Mouse (Mus musculus): ENCODE data around the gene Tmppe. TPM values are rescaled to one million over a fixed set of nuclear protein-coding genes. Genes with fewer than 3 reads are reported as not detected.
A peak's percentile ranks its signal among the peaks of the same experiment; 100 is the strongest.

Gene Tmppe
- total and polyA plus RNA-seq, 2 experiments from 2014 or later: 6.4 to 7.4 TPM

DNA sequence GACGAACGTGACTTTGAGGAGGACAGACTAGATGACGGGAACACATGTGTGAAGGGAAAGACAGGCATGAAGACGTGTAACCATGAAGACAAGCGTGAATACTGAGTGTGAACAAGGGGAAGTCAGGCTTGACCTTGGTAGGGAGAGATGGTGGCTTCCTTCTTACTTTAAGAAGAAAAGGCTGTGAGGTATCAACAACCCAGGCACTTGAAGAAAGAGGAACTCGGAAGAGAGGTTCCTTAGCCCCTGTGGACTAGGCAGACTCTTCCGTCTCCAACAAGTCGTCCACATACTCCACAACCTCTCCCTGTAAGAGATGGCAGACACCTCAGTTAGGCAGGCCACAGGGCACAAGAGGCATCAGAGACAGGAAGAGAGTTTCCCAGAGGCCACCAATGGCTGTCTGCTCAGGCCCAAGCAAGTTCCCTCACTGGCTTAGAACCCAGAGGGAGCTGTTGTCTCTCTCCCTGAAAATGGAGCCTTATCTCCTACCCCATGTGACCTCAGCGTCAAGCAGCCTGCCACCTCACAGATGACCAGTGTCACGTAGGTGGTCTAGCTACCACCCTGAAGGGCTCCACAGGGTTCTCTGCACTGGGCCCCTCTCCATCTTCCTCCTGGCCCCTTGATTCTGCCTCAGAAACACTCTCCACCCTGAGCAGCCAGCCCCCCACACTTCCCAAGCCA, 25.5 kb upstream of the Tmppe start:
- no peaks in the 10 kb centered on the region for H3K4me1 ChIP-seq (ENCODE audit: insufficient read depth, low read length)

DNA sequence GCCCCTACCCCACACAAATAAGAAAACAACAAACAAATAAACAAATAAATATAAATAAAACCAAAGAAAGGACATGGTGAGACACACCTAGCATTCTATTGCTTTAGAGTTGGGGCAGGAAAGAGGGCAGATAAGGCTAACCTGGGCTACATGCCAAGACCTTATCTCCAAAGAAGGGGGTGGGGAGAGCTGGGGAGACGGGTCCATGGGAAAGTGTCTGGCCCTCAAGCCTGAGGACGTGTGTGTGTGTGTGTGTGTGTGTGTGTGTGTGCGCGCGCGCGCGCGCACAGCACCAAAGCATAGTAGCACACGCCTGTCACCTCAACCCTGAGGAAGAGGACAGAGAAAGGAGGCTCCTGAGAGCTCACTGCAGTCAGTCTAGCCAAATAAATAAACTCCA, 23.7 kb upstream of the Tmppe start:
- no peak overlapping the region for H3K4me3 ChIP-seq (ENCODE audit: low read depth, low read length)
- no peak overlapping the region for H3K4me2 ChIP-seq (ENCODE audit: low read depth, low read length, poor library complexity, severe bottlenecking)
- no peaks in the 10 kb centered on the region for H3K4me1 ChIP-seq (ENCODE audit: insufficient read depth, low read length)
- 94% methylated on average over 10 of the region's 10 CpGs for WGBS
- H3K9me3 ChIP-seq (ENCODE audit: low read length): no peaks in the 10 kb centered on the region
- TF ChIP-seq CTCF (IDR thresholded peaks at IDR 0.05): no peak
- H3K27me3 ChIP-seq (ENCODE audit: insufficient read depth, low read length): no peaks in the 10 kb centered on the region
- H3K9ac ChIP-seq (replicated peaks; ENCODE audit: low read length, poor library complexity, severe bottlenecking): no peak overlapping the region
- no peak for ATAC-seq (ENCODE audit: low FRiP score)
- no peak overlapping the region for H3K27ac ChIP-seq (ENCODE audit: low read depth, low read length)
- peaks cover 4% of the 10 kb centered on the region; the same call in 1 of the 2 replicates for H3K36me3 ChIP-seq (ENCODE audit: insufficient read depth, low read length)
- no peak for DNase-seq (ENCODE audit: low spot score)

More for the DNA sequence above, 25.5 kb upstream of the Tmppe start:
- no peak overlapping the region for H3K27ac ChIP-seq (ENCODE audit: low read depth, low read length)
- H3K9ac ChIP-seq (replicated peaks; ENCODE audit: low read length, poor library complexity, severe bottlenecking): no peak overlapping the region
- DNase-seq (ENCODE audit: low spot score) (no peak), ATAC-seq (ENCODE audit: low FRiP score) (no peak)
- no peaks in the 10 kb centered on the region for H3K9me3 ChIP-seq (ENCODE audit: low read length)
- H3K36me3 ChIP-seq (ENCODE audit: insufficient read depth, low read length): peaks cover 4% of the 10 kb centered on the region; the same call in 1 of the 2 replicates
- no peak overlapping the region for H3K4me3 ChIP-seq (ENCODE audit: low read depth, low read length)
- WGBS: 90% methylated on average over 10 of the region's 10 CpGs
- H3K27me3 ChIP-seq (ENCODE audit: insufficient read depth, low read length): no peaks in the 10 kb centered on the region
- no peak overlapping the region for H3K4me2 ChIP-seq (ENCODE audit: low read depth, low read length, poor library complexity, severe bottlenecking)
- TF ChIP-seq CTCF (IDR thresholded peaks at IDR 0.05): no peak

DNA sequence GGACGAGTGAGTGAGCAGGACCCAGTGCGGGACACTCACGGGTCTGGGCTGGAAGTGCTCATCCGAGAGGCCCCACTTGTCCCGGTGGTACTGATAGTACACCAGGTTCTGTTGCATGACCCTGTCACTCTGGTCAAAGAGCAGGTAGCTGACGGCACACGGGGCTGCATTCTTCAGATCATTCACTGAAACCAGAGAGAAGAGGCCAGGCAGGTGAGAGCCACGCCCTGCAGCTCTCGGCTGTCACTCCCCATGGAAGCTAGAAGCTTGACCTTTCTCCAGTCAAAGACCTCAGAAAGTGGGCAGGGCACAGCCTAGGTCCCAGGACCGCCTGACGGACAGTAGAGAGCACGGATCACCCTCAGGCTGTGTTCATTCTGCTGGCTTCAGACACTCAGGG, 21.0 kb upstream of the Tmppe start:
- Histone ChIP-seq H3K27me3 (ENCODE audit: insufficient read depth, low read length) (no peaks in the 10 kb centered on the region), H3K9ac (replicated peaks; ENCODE audit: low read length, poor library complexity, severe bottlenecking) (no peak overlapping the region), H3K27ac (ENCODE audit: low read depth, low read length) (no peak overlapping the region), H3K4me3 (ENCODE audit: low read depth, low read length) (no peak overlapping the region), H3K9me3 (ENCODE audit: low read length) (no peaks in the 10 kb centered on the region), H3K4me1 (ENCODE audit: insufficient read depth, low read length) (no peaks in the 10 kb centered on the region), H3K4me2 (ENCODE audit: low read depth, low read length, poor library complexity, severe bottlenecking) (no peak overlapping the region), H3K36me3 (ENCODE audit: insufficient read depth, low read length) (peaks cover 4% of the 10 kb centered on the region; the same call in 1 of the 2 replicates)
- DNase-seq (ENCODE audit: low spot score) (no peak), ATAC-seq (ENCODE audit: low FRiP score) (no peak)
- TF ChIP-seq CTCF (IDR thresholded peaks at IDR 0.05): no peak
- WGBS: 92% methylated on average over 9 of the region's 12 CpGs

DNA sequence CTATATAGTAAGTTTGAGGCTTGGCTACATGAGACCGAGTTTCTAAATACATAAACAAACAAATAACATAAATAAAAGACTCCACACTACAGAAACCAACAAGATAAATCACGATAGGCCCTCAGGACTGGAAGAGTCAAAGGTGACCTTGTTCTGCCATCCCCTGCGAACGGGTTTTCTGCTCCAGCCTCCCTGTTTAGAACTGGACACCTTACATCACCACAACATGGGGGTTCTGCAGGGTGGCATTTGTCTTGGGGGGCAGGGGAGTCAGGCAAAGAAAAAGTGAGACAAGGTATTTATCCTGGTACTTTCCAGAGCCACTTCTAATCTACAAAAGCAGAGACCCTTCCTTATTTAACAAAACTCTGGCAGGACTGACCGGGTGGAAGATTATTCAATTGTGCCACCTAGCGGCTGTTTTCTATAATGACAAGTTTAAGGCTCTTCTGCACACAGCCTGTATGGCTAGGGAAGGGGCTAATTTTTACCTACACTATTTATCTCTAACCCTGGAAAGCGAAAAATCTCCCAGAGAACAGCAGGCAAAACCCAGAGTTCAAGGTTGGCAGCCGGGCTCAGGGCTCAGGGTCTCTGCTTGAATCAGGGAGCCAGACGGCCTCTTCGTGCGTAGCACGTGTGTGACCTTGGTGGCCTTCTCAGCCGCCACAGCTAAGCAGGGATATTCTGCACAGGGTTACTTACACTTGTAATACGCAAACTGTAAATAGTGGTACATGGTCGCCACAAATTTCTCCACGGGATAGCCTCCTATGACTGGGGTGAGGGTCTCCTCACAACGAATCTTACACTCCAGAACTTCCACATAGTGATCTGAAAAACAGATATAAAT, 19.8 kb upstream of the Tmppe start:
- Histone ChIP-seq H3K4me2 (ENCODE audit: low read depth, low read length, poor library complexity, severe bottlenecking) (no peak overlapping the region), H3K36me3 (ENCODE audit: insufficient read depth, low read length) (peaks cover 4% of the 10 kb centered on the region; the same call in 1 of the 2 replicates), H3K27me3 (ENCODE audit: insufficient read depth, low read length) (no peaks in the 10 kb centered on the region), H3K9ac (replicated peaks; ENCODE audit: low read length, poor library complexity, severe bottlenecking) (no peak overlapping the region), H3K27ac (ENCODE audit: low read depth, low read length) (no peak overlapping the region), H3K9me3 (ENCODE audit: low read length) (no peaks in the 10 kb centered on the region), H3K4me1 (ENCODE audit: insufficient read depth, low read length) (no peaks in the 10 kb centered on the region), H3K4me3 (ENCODE audit: low read depth, low read length) (no peak overlapping the region)
- no peak for ATAC-seq (ENCODE audit: low FRiP score)
- TF ChIP-seq CTCF (IDR thresholded peaks at IDR 0.05): peak; percentile 83
- 73% methylated on average over 17 of the region's 17 CpGs for WGBS
- peak; percentile 83 for DNase-seq (ENCODE audit: low spot score)

DNA sequence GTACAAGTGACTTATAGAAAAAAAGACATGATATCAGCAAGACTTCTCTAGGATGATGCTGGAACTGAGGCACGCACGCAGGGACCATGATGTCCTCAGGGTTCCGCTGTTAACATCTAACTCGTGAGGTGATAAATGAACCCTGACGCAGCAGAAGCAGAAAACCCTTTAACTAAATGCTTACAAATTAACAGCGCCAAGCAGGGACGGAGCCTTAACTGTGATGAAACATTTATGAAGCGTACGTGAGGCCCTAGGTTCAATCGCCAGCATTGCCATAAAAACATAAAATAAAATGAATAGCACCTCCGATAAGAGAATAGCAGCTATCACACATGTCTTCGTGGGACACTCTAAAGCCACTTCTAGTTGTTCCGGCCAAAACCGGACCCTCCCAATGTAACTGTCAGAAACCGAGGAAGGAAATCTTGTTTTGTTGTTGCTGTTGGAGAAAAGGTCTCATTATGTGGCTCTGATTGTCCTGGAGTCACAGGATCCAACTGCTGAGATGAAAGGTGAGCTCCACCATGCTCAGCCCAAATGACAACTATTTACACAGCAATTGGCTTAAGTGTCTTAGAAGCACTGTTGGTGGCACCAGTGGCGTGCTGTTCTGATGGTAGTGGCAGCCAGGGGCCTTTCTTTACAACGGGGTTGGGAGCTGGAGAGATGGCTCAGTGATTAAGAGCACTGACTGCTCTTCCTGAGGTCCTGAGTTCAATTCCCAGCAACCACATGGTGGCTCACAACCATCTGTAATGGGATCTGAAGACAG, 17.8 kb upstream of the Tmppe start:
- no peak for ATAC-seq (ENCODE audit: low FRiP score)
- Histone ChIP-seq H3K4me1 (ENCODE audit: insufficient read depth, low read length) (no peaks in the 10 kb centered on the region), H3K9ac (replicated peaks; ENCODE audit: low read length, poor library complexity, severe bottlenecking) (no peak overlapping the region), H3K27ac (ENCODE audit: low read depth, low read length) (no peak overlapping the region), H3K27me3 (ENCODE audit: insufficient read depth, low read length) (no peaks in the 10 kb centered on the region), H3K36me3 (ENCODE audit: insufficient read depth, low read length) (peaks cover 4% of the 10 kb centered on the region; the same call in 1 of the 2 replicates), H3K9me3 (ENCODE audit: low read length) (no peaks in the 10 kb centered on the region), H3K4me3 (ENCODE audit: low read depth, low read length) (no peak overlapping the region), H3K4me2 (ENCODE audit: low read depth, low read length, poor library complexity, severe bottlenecking) (no peak overlapping the region)
- no peak for TF ChIP-seq CTCF (IDR thresholded peaks at IDR 0.05)
- DNase-seq (ENCODE audit: low spot score): no peak
- 88% methylated on average over 17 of the region's 17 CpGs for WGBS
